Mouse (Mus musculus): ENCODE results near the gene Tmem41b. TPM values are rescaled to one million over a fixed set of nuclear protein-coding genes. Genes with fewer than 3 reads are reported as not detected.

The Tmem41b gene
- total RNA-seq, 2 experiments from 2014 or later = 47.0 to 49.1 TPM

DNA sequence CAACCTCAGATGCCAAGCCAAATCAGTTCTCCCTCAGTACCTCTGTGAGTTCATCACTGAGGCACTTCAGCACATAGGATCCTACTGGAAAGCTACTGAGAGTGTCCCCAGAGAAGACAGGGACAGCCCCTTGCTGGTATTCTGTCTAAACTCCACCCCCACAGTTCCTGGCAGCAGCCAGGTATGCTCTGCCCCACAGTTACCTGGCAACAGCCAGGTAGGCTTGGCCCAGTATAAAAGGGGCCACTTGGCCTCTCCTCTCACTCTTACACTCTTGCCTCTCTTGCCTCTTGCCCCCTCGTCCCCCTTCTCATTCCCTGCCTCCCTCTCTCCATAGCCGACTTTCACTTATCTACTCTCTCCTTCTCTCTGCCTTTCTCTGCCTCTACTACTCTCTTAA is 61.8 kb downstream of the Tmem41b start:
- DNase-seq (ENCODE audit: low spot score in 2 of 2) = no peak

DNA sequence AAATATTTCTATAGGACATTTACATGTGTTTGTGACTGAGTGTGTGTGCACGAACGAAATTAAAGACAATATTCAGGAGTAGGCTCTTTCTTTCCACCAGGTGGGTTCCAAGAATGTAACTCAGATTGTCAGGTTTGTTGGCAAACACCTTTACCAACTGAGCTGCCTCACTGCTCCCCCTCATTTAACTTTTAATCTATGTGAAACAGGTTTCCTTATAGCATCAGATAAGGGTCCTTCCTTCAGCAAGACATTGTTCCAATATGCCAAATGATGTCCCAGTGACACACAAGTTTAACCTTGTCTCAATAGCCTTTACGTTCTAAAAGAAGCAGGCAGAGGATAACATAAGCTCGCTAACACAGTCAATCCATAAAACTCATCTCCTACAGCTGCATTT is 63.8 kb downstream of the Tmem41b start:
- no peak for DNase-seq (ENCODE audit: low spot score in 2 of 2)

Other genes starting within 250 kb of the Tmem41b start
- gene Tmem9b, start 234.1 kb downstream of the Tmem41b start, total RNA-seq (2021) = 100 to 1,000 TPM; 102 to 104 TPM
- gene Nrip3, start 204.9 kb downstream of the Tmem41b start, total RNA-seq (2021) = 100 to 1,000 TPM; 215 to 224 TPM
- 1 to 10 TPM; 1.3 to 1.4 TPM for gene Scube2, start 121.2 kb downstream of the Tmem41b start, total RNA-seq (2021)
- gene Dennd5a, start 26.5 kb downstream of the Tmem41b start, total RNA-seq (2021) = 100 to 1,000 TPM; 215 to 216 TPM
- 100 to 1,000 TPM in 1 of 2 experiments, 10 to 100 TPM in 1; 93.8 to 104 TPM for gene Ipo7, start 31.3 kb upstream of the Tmem41b start, total RNA-seq (2021)
- 10 to 100 TPM in 1 of 2 experiments, 1 to 10 TPM in 1; 9.8 to 11.7 TPM for gene Zfp143, start 74.3 kb upstream of the Tmem41b start, total RNA-seq (2021)
- gene Wee1, start 135.1 kb upstream of the Tmem41b start, total RNA-seq (2021) = 10 to 100 TPM; 22.0 to 22.5 TPM
- gene Swap70, start 234.8 kb upstream of the Tmem41b start, total RNA-seq (2021) = 1 to 10 TPM; 8.6 to 9.7 TPM

All from layer of hippocampus, adult 18-20 months (tissue).